ENCODE assay signal across 38 mouse cellular contexts in the genomic region with DNA sequence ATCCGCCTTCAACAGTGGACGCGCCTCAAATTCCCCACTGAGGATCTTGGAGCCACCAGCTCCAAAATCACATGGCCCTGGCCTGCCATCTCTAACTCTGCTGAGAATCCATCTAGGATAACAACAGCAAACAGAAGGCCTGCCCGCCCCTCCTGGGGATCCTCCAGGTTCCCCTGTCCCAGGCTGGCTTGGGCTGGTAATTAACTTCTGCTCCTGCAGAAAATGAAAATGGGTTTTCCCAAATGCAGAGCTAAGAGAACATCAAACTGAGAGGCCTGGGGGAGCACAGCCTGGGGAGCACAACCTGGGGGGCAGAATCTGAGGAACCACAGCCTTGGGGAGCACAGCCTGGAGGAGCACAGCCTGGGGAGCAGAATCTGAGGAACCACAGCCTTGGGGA. TPM values are rescaled to one million over a fixed set of nuclear protein-coding genes. Genes with fewer than 3 reads are reported as not detected.
"Had no signal": no experiment of that assay in that cellular context is flagged by ENCODE, and none has a peak within 500 bp of the region (broad histone marks: within the 10 kb centered on the region; RNA-seq: fewer than 3 reads in every experiment).

No protein-coding gene starts in this region.

- H3K27ac ChIP-seq: embryonic facial prominence, embryonic 10.5 days; embryonic facial prominence, embryonic 12.5 days; embryonic facial prominence, embryonic 13.5 days; embryonic facial prominence, embryonic 15.5 days; forebrain, embryonic 10.5 days; forebrain, embryonic 12.5 days; forebrain, embryonic 13.5 days; forebrain, embryonic 15.5 days; gastrocnemius, adult 2 months had no signal

- H3K9me3 ChIP-seq: embryonic facial prominence, embryonic 10.5 days; embryonic facial prominence, embryonic 12.5 days; embryonic facial prominence, embryonic 13.5 days; embryonic facial prominence, embryonic 15.5 days; forebrain, embryonic 10.5 days; forebrain, embryonic 12.5 days; forebrain, embryonic 13.5 days; forebrain, embryonic 15.5 days had no signal

- H3K4me2 ChIP-seq: embryonic facial prominence, embryonic 12.5 days; embryonic facial prominence, embryonic 13.5 days; embryonic facial prominence, embryonic 15.5 days; forebrain, embryonic 12.5 days; forebrain, embryonic 13.5 days; forebrain, embryonic 15.5 days had no signal

- H3K27me3 ChIP-seq: embryonic facial prominence, embryonic 12.5 days; embryonic facial prominence, embryonic 13.5 days; embryonic facial prominence, embryonic 15.5 days; forebrain, embryonic 13.5 days; forebrain, embryonic 15.5 days had no signal

- H3K36me3 ChIP-seq: embryonic facial prominence, embryonic 10.5 days; embryonic facial prominence, embryonic 12.5 days; embryonic facial prominence, embryonic 13.5 days; embryonic facial prominence, embryonic 15.5 days; forebrain, embryonic 10.5 days; forebrain, embryonic 12.5 days; forebrain, embryonic 15.5 days had no signal

- H3K4me1 ChIP-seq: forebrain, embryonic 13.5 days; forebrain, embryonic 15.5 days had no signal

- H3K9ac ChIP-seq: embryonic facial prominence, embryonic 12.5 days; embryonic facial prominence, embryonic 13.5 days; embryonic facial prominence, embryonic 15.5 days; forebrain, embryonic 12.5 days; forebrain, embryonic 13.5 days; forebrain, embryonic 15.5 days; forebrain, postnatal 0 days had no signal

- H3K4me3 ChIP-seq: embryonic facial prominence, embryonic 10.5 days; embryonic facial prominence, embryonic 12.5 days; embryonic facial prominence, embryonic 13.5 days; embryonic facial prominence, embryonic 15.5 days; erythroblast, embryonic 14.5 days; forebrain, embryonic 10.5 days; forebrain, embryonic 12.5 days; forebrain, embryonic 13.5 days; forebrain, embryonic 15.5 days; gastrocnemius, adult 2 months had no signal

- ATAC-seq: forebrain, embryonic 13.5 days; forebrain, embryonic 14.5 days; forebrain, embryonic 15.5 days; forebrain, embryonic 16.5 days; forebrain, postnatal 0 days had no signal

- DNase-seq: cerebellum, adult 18-20 months; cerebellum, adult 2 months; cerebellum, adult 8-10 months; cerebellum, adult 9-10 months; cerebellum, adult 9-11 months; cerebellum, postnatal 10 days; cerebellum, postnatal 14 days; cerebellum, postnatal 25 days; cerebellum, postnatal 36 days; embryo, embryonic 11 days; forebrain, postnatal 0 days; gastrocnemius, adult 2 months; gastrocnemius, postnatal 10 days; gastrocnemius, postnatal 14 days; gastrocnemius, postnatal 25 days; gastrocnemius, postnatal 36 days; heart, adult 18-20 months had no signal

RNA-seq across cellular contexts. Expression of gene Bpi, which starts 21.8 kb away (rescaled TPM):
- total RNA-seq: common myeloid progenitor, adult 5-6 weeks; forebrain, postnatal 0 days; gastrocnemius, adult 18-20 months; gastrocnemius, adult 2 months; gastrocnemius, adult 8-10 months; gastrocnemius, postnatal 10 days; gastrocnemius, postnatal 14 days; gastrocnemius, postnatal 25 days; gastrocnemius, postnatal 36 days; gastrocnemius, postnatal 4 days; granulocyte monocyte progenitor cell, adult 5-6 weeks; heart, adult 18-20 months had no signal
- polyA plus RNA-seq: cerebellum, adult 2 months; cortical plate, adult 2 months; embryonic facial prominence, embryonic 10.5 days; embryonic facial prominence, embryonic 11.5 days; embryonic facial prominence, embryonic 12.5 days; embryonic facial prominence, embryonic 13.5 days; embryonic facial prominence, embryonic 14.5 days; embryonic facial prominence, embryonic 15.5 days; erythroblast, embryonic 14.5 days; forebrain, embryonic 10.5 days; forebrain, embryonic 11.5 days; forebrain, embryonic 12.5 days; forebrain, embryonic 13.5 days; forebrain, embryonic 14.5 days; forebrain, embryonic 15.5 days; forebrain, embryonic 16.5 days; forebrain, postnatal 0 days; frontal cortex, adult 2 months had no signal

RNA-seq across cellular contexts. Expression of gene D630003M21Rik, which starts 50.6 kb away (rescaled TPM):
- total RNA-seq: common myeloid progenitor, adult 5-6 weeks; granulocyte monocyte progenitor cell, adult 5-6 weeks had no signal
